Mouse (Mus musculus) right cerebral cortex, postnatal 4 days (tissue): Measurements from ENCODE around the gene Lyl1.

Experiments used
- DNase-seq: peaks from one replicate; pipeline ENCODE4 v3.0.0-alpha.2; 2022

Gene Lyl1

GRCm38 (mm10) chr8:84703466-84704249 lies 2.4 kb downstream of the Lyl1 start:
- no peak for DNase-seq

GRCm38 (mm10) chr8:84704356-84704755 lies 3.1 kb downstream of the Lyl1 start:
- DNase-seq = peak; percentile 83

DNA sequence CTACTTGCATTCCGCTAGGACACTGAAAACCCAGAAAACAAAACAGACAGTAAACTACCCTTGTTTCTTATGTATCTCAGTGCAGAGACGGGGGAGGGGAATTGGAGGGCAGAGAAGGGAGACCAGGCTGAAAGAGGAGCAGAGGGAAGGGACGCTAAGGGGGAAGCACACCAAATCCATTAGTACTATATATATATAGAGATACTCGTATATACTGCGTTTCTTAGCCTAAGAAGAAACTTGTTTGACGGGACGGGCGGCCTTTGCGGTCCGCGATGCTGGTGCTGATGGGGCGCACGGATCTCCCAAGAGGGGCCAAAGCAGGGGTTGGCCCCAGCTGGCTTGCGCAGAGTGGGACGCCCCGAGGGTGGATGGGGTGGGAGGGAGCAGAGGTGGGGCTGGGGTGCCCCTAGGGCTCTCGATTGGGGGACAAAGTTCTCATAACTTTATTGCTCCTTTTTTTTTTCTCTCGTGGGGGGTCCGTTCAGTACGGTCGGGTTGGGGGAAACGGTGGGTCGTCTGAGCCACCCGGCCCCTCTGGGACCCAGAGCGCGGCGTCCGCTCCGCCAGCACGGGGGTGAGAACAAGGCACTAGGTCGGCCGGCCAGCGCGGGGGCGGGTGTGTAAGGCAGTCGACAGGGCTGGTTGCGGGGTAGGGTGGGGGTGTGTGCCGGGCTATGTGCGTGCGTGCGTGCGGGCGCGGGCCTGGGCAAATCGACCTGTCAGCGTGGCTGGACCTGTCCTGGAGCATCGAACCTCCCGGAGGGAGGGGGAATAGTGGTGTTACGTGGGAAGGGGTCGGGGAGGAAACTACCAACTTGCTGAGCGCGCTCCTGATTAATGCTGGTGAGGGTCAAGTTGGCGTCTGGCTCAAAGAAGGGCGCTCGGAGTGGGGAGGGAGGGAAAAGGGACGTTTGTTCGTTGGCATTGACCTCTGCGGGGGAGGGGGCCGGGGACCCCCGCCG lies 3.9 kb downstream of the Lyl1 start:
- DNase-seq = no peak

DNA sequence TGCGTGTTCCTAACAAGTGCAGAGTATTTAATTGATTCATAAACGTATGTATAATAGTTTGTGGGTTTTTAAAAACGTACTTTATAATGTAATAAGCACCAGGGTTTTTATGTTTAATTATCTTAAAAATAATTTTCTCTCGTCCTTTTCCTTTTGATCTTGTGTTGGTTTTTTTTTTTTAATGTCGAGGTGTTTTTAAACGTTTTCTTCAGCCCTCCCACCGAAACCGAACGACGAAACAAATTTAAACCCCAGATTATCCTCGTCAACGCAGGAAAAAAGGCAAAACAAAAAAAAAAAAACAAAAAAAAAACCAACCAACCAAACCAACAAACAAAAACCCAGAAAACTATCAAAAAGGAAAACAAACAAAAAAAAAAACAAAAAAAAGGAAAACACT lies 4.7 kb downstream of the Lyl1 start:
- DNase-seq = no peak

DNA sequence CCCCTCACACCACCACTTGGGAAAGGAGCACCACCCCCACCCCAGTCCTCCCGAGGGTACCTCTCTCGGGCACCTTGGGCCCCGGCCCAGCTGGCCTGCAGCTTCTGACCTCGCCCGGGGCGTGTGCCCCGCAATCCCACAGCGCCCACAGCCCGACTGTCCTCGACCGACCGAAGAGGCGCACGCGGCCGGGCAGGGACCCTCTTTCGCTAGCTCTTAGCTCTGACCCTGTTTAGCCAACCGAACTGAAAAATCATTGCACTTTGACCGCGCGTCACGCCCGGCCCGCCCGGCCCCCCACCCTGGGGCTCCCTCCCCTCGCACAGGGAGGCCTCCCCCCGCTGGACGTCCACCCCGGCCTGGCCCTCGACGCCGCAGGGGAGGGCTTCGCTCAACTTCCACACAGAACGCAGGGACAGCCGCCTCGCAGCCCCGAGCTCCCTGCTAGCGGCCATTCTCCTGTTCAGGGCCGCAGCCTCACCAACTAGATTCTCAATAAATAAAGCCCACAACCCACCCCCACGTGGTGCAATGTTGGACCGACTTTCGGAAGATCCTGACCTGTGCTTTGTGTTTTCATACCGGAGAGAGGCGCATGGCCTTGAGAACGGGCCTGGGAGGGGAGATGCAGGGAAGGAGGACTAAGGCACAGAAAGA lies 5.5 kb downstream of the Lyl1 start:
- no peak for DNase-seq

DNA sequence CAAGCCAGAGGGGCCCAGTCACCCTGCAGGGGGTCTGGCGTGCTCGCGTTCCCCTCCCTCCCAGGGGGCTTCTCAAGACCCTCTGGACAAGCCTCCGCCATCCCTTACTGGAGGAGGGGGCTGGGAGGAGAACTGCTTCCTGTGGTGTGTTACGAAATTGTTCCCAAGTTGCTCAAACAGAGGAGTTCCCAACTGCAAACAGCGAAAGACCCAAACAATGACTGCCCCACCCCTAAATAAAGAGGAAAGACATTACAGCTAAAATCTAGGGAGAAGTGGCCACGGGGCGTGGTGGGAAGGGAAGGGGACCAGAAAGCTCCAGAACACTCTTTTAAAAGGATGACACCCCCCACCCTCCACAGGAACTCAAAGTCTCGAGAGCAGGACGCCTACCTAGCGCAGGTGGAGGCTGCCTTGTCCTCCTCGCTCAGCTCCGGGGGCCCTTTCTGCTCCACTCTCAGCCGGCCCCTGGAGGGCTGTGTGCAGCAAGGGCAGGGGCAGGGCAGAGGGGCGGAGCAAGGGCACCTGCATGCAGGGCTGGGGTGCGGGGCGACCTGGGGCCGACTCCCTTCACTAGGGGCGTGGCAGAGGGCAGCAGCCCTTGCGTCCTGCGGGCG lies 6.1 kb downstream of the Lyl1 start:
- no peak for DNase-seq

GRCm38 (mm10) chr8:84708071-84708541 lies 6.8 kb downstream of the Lyl1 start:
- DNase-seq = no peak

DNA sequence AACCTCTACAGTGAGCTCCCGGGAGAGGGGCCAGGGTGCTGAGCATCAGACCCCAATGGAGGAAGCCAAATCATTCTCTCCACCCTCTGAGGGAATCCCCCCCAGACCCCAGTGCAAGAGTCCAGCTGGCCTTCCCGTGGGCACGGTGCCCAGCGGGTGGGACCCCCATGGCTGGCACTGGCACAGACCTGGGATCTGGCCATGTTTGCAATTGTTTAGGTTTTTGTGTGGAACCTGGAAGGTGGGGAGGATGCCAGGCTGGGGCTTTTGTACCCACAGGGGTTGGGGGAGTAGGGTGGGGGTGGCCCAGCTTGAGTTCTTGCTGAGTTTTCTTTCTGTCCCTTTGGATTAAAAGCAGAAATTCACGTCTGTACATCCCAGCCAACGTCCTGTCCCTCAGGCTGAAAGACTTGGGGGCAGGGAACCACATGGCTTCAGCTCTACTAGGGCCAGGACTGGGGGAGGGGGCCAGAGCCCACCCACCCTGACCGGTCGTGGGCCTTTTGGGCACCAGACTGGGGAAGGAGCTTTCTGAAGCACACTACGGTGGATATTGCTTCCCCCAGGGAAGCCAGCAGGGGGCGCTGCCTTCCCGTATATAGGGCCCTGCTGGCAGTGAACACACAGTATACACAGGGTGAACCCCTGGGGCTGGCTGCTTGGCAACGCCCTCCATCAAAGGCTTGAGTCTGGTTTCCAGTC lies 7.7 kb downstream of the Lyl1 start:
- DNase-seq = peak; percentile 88

DNA sequence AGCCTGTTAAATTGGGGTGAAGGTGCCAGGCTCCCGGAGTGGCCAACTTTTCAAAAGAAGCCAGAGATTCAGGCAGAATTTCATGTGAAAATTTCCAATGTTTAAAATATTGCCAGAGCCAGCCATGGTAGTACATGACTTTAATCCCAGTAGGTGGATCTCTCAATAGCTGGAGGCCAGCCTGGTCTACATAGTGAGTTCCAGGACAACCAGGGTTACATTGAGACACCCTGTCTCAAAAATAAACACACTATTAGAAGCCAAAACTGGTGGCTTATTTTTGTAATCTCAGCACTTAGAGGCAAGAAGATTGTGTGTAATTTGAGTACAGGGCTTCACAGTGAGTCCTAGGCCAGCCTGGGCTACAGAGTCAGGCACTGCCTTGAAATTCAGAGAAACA lies 8.7 kb downstream of the Lyl1 start:
- no peak for DNase-seq

- no peak for DNase-seq
Measured at GRCm38 (mm10) chr8:84711312-84711711, 10.1 kb downstream of the Lyl1 start.

DNA sequence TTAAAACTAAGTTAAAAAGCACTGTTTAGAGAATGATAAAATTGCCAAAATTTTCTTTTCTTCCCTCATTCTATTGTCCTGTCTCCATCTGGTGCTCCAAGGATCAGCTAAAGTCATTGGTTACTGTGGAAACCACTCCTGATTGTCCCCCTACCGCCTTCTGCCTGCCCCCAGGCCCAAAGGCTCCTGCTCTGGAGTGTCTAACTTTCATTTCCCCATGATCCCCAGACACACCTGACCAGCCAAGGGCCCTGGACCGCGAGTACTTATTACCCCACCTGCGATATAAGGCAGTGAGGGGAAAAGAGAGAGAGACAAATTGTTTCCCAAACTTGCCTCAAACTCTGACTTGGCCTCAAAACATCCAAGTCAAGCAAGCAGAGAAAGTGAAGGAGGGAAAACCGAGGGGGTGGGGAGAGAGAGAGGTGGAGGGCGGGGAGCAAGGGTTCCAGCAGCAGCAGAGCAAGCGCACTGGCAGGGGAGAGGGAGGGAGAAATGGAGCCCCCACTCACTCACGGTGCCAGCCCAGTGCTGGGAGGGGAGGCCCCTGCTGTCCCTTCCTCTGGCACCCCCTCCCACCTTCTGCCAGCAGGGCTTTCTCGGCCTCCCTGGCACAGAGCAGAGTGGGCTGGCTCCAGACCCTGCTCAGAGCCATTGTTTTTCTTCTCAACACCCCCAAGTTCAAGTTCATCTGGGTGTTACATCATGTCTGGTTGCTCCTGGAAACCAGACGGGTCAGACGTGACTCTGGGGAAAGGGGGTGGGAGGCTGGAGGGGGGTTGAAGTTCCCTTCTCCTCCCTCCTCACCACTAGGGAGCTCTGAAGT lies 10.9 kb downstream of the Lyl1 start:
- DNase-seq = peak; percentile 60

DNA sequence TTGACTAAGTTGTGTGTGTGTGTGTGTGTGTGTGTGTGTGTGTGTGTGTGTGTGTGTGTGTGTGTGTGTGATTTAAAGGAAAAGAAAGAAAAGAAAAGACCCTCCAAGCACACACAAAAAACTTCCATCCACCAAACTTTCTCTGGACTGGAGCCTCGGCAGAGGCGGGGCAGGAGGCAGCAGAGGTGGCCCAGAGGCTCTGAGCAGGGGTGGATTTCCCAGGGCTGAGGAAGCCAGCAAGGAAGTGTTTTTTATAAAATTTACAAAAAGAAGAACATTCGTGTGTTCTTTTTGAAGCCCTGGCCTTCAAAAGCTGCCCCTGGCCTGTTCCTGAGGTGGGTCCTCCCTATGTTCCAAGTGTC lies 11.5 kb downstream of the Lyl1 start:
- no peak for DNase-seq

DNA sequence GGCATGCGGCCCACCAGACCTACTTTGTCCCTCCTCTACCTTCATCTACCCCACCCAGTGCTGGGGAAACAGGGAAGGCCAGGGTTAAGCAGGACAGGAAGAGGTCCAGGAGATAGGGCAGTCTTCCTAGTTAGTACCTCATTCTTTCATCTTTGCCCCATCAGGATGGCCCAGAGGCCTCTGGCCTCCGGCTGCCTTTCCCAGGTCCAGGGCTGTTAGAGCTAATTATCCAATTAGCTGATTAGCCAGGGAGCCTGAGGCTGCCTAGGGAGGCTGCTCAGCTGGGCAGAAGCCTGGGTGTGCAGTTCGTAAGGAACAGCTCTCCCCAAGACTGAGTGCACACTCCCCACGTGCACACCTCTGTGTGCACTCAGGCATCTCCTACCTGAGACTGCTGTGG lies 12.1 kb downstream of the Lyl1 start:
- no peak for DNase-seq

- no peak for DNase-seq
Measured at GRCm38 (mm10) chr8:84714161-84714560, 12.9 kb downstream of the Lyl1 start.

DNA sequence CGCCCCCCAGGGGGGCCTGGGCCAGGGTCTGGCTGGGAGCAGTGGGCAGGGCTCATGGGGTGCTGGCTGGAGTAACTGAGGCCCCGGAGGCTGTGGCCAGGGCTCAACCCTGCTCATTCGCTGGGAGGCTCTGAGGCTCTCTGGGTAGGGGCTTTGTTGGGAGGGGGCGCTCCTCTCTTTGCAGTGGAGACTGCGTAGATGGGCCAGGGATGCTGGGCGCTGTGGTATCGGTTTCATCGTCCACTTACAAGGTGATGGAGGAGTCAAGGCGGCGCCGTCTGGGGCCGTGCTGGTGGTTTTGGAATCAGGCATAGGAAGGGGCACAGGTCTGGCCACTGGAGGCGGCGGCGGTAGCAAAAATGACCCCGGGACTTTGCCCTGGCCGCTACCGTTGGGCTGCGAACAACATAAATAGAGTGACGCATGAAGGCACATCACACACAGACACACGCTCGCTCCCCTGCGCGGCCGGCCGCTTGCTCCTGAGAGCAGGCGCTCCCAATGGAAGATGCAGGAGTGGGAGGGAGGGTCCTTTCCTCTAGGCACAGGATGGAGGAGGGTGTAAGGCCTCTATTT lies 14.7 kb downstream of the Lyl1 start:
- DNase-seq = no peak

DNA sequence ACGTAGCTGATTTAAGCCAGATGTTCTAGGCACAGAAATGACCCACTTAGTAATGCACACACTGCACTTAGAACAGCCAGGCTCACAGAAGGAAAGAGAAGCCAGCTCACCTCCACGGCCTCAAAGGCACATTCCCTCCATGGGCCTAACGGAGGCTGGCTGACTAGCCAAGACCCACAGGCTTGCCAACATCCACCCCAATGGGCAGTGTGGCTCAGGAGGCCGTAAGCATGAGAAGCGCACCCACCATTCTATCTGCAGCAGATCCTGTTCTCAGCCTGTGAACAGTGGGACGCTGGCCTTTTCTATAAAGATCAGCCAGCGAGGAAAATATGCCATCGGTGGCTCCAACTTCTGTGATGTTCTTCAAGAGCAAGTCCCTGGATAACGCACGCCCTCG lies 15.5 kb downstream of the Lyl1 start:
- no peak for DNase-seq

- DNase-seq = no peak
Measured at GRCm38 (mm10) chr8:84718476-84718875, 17.2 kb downstream of the Lyl1 start.

DNA sequence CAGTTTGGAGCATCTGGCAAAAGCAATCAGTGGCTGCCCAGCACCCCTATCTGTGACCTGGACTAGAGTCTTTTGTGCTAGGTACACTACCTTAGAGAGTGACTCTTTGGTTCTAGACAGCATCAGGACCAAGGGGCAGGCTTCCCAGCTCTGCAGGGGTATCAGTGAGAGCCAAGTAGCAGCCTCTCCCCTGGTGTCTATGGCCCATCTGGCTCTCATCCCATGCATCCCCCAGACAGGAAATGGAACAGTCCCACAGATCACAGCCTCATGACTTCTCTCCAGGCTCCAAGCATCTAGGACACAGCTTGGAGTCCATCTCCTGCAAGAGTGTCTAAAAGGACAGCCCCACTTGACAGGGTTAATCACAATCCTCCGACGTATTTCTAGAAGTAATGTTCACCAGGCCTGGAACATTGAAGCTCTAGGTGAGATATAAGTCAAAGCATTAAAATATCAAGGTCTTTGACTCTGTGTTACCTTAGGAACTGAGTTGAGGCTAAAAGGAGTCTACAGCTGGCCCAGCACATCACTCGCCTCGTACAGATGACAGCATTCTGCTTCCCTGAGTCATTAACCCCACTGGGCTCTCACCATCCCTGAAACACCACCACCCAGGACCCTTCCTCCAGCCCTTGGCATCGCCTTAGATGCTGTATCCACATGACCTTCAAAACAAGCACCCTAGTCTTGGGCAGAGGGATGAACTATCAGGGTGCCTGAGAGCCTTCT lies 17.9 kb downstream of the Lyl1 start:
- DNase-seq = no peak

DNA sequence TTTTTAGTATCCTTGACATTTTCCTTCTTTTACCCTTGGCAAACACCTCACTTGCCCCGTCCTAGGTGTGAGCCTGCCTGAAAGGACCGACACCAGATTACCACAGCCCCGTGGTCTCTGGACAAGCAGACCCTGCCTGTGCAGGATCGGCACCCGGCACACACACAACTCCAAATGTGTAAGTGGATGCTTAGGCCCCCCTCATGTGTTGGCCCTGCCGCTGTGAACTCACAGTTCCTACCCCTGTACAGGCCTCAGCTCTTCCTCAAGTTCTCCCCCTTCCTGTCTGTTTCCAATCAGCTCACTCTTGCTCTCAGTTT lies 21.2 kb downstream of the Lyl1 start:
- no peak for DNase-seq

DNA sequence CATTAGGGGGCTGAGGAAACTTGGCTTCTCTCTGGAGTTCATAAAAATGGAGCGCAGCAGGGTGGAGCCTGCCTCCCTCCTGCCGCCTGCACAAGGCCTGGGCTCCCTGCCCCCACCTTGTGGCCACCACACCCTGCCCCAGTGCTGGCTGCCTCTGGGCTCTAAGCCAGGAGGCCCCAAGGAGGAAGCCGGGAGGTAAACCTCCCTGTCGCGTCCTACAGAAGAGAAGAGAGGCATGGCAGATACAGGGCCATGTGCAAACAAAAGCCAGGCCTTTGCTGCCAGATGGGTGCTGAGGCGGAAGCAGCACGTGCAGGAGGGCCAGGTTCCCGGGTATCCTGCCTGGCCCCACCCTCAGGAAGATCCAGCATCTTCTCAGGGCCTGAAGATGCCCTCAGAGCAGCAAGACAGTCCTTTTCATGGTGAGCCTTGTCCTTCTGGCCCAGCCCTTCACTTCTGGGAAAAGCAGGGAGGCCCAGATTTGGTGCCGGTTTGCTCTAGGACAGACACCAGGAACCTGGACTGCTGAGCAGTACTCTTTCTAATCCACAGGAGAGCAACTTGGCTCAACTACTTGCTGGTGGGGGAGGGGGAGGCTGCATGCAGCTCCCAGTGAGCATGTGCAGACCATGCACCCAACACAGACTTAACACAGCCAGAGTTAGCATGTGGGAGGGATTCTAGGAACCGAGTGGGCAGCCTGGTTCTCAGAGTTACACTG lies 21.8 kb downstream of the Lyl1 start, which contains the start of gene G430095P16Rik:
TSS of gene G430095P16Rik (plus strand) at position 158 of the 721 bp plus-strand sequence.
- peak; percentile 65 for DNase-seq
